Mouse (Mus musculus): ENCODE results near the gene Asprv1.
A peak's percentile ranks its signal among the peaks of the same experiment; 100 is the strongest.

Asprv1 gene

GRCm38 (mm10) chr6:86627946-86628345 lies at the start of gene Asprv1:
Gene Asprv1, plus strand, starts transcription at chr6:86628164.
- no peak for DNase-seq (ENCODE audit: low spot score)

DNA sequence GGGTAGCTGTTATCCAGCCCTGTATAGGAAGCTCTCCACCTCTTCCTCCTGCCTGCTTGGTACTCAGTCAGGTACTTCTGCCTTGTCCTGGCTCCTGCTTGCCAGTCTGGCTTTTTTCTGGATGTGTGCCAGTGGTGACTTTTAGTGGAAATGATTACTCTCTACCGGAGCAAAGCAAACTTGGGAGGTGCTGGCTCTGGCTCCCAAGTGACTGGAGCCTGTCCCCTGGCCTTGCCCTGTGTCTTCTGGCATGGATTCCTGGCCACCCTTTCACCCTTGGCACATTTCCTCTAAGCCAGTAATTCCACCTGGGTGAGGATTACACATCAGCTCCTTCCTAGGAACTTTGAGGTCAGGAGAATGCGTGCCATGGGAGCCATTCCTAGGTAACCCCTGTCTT lies 49.6 kb upstream of the Asprv1 start:
- DNase-seq (ENCODE audit: low spot score): no peak

- DNase-seq (ENCODE audit: low spot score): no peak
Observed at GRCm38 (mm10) chr6:86579066-86579784, 48.7 kb upstream of the Asprv1 start.

- DNase-seq (ENCODE audit: low spot score): no peak
Observed at GRCm38 (mm10) chr6:86579926-86580325, 48.0 kb upstream of the Asprv1 start.

DNA sequence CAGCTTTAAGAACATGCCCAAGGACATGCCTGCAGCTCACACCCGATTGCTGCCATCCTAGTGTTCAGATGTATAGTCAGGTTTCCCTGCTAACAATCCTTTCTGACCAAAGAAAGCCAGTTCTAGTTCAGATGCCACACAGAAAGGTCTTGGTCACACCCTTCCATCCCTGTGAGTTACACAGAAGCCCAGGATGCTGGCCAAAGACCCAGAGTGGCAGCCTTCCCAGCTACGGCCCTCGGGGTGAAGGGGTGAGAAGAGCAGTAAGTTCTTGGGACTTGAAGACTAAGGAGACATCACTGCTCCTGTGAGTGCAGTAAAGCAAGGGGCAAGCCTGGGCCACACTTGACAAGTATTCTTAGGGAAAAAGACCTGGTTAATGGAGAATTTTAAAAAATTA lies 44.8 kb upstream of the Asprv1 start:
- DNase-seq (ENCODE audit: low spot score): no peak

GRCm38 (mm10) chr6:86583601-86584215 lies 44.3 kb upstream of the Asprv1 start:
- DNase-seq (ENCODE audit: low spot score): no peak

DNA sequence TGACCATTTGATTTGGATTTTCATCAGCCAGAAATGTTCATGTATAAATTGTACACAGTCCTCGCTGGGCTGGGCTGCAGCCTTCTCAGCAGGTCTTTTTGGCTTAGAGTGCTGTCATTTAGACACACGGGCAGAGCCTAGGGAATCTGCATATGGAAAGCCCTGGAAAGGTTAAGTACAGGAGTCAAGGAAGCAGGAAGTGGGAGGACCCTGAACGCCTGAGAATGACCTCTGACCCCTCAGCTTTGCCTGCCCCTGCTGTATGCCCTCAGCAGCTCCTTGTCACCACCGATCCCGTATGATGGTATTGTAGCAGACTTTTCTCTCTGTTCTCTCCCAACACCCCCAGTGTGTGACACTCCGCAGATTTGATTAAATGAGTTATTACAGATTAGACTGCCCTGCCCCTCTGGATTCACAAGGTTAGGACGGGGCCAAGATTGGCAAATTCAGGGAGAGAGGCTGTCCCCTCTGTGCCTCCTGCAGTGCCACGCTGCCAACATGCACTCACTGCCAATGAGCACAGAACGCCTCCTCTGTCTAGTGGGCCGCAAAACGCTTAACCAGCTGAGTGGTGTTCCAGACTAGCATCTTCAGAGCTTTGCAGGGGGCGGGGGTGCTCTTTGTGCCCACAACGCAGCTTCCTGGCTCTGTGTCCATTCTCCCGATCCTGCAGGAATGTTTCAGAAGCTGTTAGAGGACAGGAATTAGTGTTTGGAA lies 43.5 kb upstream of the Asprv1 start:
- DNase-seq (ENCODE audit: low spot score): no peak

DNA sequence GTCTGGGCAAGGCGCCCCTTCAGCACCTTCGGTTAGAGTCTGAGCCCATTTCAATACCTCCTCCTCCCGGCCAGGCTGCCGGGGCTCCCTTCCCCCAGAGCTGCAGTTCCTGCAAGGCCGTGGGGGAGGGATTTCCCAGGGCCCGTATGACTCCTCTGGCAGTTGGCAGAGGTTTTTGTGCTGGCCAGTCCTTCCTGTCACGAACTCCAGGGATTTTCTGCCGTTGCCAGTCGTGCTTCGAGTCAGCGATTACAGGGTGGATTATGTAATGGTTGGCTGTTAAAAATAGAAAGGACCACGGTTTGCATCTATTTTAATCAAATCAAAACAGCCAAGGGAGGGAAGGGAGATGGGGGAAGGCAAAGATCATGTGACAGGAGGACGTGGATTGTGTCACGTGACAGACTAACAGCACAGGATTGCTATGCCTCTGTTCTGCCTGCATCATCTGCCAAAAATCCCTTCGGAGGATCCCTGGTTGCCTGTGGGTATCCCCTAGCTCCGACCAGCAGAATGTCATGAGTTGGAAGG lies 42.8 kb upstream of the Asprv1 start:
- peak; percentile 54 for DNase-seq (ENCODE audit: low spot score)

- DNase-seq (ENCODE audit: low spot score): no peak
Observed at GRCm38 (mm10) chr6:86586070-86586469, 41.9 kb upstream of the Asprv1 start.

GRCm38 (mm10) chr6:86588429-86588828 lies 39.5 kb upstream of the Asprv1 start:
- no peak for DNase-seq (ENCODE audit: low spot score)

- DNase-seq (ENCODE audit: low spot score): no peak
Observed at GRCm38 (mm10) chr6:86593146-86593897, 34.6 kb upstream of the Asprv1 start.

GRCm38 (mm10) chr6:86594636-86595035 lies 33.3 kb upstream of the Asprv1 start:
- DNase-seq (ENCODE audit: low spot score): no peak

DNA sequence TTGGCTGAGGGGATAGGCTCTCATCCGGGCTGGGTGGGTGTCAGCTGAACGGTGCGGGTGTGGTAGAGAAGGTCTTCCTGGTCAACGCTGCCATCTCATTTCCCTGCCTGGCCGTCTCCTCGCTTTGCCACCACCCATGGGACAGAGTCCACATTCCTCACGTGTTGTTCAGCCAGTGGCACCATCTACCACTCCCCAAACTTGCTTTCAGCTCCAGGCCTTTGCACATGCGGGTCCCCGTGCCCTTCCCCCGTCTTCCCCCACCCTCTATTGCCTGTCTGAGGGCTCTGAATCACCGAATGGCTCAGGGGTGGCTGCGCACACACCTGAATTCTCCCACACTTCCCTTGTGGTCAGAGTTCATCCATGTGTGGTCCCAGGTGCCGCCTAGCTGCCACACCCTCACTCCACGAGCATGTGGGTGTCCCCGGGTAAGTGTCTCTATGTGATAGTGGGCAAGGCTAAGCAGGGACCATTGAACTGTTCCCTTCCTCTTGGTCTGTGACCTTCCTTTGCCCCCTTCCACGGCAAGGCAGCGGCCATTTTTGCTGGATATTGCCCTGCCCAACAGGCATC lies 32.0 kb upstream of the Asprv1 start:
- no peak for DNase-seq (ENCODE audit: low spot score)

DNA sequence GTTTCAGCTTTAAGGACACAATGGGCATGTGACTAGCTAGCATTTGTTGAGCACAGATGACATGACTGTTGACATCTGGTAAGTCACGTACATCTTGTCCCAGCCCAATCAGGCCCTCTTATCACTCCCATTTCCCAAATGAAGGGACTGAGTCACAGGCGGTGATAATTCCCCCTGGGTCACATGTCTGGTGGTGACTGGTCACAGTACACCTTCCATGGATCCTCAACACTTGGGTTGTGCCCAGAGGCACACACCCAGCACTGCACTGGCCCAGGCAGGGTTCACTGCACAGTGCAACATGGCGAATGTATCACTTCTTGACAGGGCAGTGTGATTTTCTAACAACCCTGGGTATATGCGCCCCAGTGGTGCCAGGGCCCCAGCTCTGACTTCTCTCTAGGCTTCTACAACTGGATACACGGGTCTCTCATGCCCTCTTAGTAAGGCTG lies 29.2 kb upstream of the Asprv1 start:
- DNase-seq (ENCODE audit: low spot score): no peak

- DNase-seq (ENCODE audit: low spot score): peak; percentile 88
Observed at GRCm38 (mm10) chr6:86599197-86599596, 28.8 kb upstream of the Asprv1 start.

- DNase-seq (ENCODE audit: low spot score): peak; percentile 68
Observed at GRCm38 (mm10) chr6:86599951-86600414, 28.0 kb upstream of the Asprv1 start.

GRCm38 (mm10) chr6:86605260-86605659 lies 22.7 kb upstream of the Asprv1 start:
- DNase-seq (ENCODE audit: low spot score): peak; percentile 41

- DNase-seq (ENCODE audit: low spot score): no peak
Observed at GRCm38 (mm10) chr6:86606289-86606688, 21.7 kb upstream of the Asprv1 start.

GRCm38 (mm10) chr6:86607471-86607870 lies 20.5 kb upstream of the Asprv1 start:
- no peak for DNase-seq (ENCODE audit: low spot score)

GRCm38 (mm10) chr6:86609235-86609634 lies 18.7 kb upstream of the Asprv1 start:
- no peak for DNase-seq (ENCODE audit: low spot score)

DNA sequence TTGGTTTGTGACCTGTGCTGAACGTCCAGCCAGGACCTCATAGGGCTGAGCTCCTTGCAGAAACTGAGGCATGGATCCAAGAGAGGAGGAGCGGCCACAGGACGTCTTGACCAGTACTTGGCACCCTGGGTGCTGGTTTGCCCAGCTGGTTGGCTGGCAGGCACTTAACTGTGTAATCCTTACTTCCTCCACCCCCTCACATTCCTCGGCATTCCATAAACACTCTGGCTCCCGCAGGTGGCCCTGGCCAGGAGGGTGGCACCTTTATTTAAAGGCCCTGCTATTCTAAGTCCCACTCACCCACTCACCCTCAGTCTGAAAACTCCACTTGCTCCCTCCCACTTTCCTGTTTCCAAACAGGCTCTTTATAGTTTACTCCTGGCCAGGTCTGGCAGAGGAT lies 17.2 kb upstream of the Asprv1 start:
- no peak for DNase-seq (ENCODE audit: low spot score)

- no peak for DNase-seq (ENCODE audit: low spot score)
Observed at GRCm38 (mm10) chr6:86615301-86615700, 12.7 kb upstream of the Asprv1 start.
